Mouse (Mus musculus) fat pad, adult 2 months (tissue): Measurements from ENCODE around the gene Htra1.

Experiments used
- DNase-seq: peaks from one replicate; pipeline ENCODE4 v3.0.0-alpha.2; 2011; ENCODE audit warnings: low read depth, low spot score; ENCODE audit errors: extremely low read depth

The Htra1 gene

DNA sequence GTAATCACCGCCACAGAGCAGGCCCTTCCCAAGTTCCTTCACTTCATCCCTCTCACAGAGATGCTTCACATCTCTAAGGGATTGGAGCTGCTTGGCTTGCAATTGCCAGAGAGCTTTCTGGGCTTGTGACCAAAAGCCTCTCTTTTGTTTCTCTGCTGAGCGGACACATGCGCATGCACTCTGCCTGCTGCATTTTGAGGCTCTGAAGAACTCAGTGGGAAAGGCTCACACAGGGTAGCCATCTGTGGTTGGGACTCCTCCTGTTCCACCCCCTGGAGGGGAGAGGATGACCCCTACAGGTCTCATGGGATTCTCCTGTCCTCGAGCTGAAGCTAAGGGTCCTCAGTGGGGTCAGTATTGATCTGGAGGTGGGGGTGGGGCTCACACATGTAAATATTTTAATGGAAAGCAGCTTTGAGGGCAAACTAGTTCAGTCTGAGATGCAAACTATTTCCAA lies 30.0 kb downstream of the Htra1 start:
- no peak for DNase-seq

DNA sequence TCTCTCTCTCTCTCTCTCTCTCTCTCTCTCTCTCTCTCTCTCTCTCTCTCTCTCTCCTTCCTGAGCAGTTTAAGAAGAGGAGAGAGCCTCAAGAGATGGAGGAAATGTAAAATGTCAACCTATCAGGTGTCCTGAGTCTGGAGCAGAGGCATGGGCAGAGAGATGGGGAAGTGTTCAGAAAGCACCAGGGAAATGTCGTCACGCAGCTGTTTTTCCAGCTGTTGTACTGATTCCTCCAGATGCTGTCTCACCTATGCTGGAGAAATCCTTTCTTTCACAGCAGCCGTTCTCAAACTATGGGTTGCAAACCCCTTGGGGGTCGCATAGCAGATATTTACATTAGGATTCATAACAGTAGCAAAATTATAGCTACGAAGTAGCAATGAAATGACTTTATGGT lies 30.5 kb downstream of the Htra1 start:
- no peak for DNase-seq

DNA sequence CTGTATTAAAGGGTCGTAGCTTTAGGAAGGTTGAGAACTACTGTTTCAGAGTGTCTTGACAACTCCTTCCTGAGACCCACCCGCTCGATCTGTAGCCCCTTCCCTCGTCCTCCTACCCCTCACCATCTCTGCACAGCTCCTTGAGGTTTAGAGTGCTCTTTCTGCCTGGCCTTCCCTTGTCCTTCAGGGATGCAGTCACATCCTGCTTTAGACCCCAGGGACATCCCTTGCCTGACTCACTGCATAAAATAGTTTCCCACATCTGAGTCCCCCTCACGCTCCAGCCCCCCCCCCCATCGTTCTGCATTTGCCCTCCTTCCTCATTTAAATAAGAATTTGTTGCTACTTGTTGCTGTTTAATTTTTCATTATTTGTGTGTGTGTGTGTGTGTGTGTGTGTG lies 31.0 kb downstream of the Htra1 start:
- no peak for DNase-seq

DNA sequence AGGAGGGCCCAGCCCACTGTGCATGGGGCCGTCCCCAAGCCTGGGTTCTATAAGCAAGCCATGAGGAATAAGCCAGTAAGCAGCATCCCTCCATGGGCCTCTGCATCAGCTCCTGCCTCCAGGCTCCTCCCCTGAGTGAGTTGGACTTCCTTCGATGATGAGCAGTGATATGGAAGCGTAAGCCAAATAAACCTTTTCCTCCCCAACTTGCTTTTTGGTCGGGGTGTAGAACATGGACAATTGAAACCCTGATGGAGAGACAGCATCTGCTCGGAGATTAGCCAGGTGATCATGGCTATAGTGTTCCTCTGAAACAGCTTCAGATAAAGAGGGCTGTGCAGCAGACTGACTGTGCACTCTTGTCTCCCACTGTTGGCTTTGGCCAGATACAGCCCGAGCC lies 32.0 kb downstream of the Htra1 start:
- no peak for DNase-seq

DNA sequence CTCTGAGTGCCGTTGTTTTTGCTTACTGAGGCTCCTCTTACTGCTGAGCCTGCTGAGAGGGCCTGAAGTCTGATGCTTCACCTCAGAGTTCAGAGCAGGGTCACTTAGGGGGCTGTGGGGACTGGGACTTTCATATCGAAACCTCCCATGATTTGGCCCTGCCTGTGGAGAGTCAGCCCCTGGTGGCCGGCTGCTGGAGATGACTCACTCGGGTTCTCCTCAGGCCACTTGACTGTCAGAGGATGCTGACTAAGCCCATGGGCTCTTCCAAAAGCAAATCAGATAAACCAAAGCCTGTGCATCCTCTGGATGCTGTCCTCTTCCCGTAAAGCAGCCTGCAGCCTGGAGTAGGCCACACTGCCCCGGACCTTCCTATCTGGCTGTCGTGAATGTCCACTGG lies 32.6 kb downstream of the Htra1 start:
- DNase-seq: no peak

DNA sequence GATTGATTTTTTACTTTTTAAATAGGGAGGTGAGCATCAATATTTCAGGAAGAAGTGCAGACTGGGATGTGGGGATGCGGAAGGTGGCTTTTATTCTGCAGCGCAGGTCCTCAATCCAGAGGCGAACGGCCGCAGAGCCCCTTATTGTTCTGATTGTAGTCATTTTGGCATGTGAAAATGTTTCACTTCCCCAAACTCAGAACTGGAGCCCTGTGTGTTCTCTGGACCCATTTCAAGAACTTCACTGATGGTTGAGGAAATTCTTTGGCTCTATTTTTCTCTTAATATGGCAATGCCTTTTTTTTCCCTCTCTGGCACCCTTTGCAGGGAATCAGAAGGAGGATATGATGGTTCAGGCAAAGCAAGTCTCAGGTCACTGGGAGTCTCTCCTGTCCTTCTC lies 33.2 kb downstream of the Htra1 start:
- DNase-seq: no peak

DNA sequence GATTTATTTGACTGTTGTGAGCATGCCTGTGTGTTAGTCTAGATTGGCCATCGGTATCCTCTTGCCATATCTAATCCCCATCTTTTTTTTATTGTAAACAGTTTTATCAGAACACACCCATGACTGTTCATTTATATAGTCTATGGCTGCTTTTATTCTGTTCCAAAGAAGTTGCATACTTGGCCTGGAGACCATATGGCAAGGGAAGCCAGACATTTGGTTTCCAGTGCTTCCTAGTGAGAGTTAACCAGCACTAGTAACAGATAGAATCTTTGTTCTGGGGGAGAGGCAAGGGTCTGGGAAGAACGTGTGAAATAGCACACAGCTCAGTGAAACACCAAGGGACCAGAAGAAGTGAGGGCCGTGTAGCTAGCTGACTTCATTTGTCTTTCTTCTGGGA lies 33.6 kb downstream of the Htra1 start:
- no peak for DNase-seq

DNA sequence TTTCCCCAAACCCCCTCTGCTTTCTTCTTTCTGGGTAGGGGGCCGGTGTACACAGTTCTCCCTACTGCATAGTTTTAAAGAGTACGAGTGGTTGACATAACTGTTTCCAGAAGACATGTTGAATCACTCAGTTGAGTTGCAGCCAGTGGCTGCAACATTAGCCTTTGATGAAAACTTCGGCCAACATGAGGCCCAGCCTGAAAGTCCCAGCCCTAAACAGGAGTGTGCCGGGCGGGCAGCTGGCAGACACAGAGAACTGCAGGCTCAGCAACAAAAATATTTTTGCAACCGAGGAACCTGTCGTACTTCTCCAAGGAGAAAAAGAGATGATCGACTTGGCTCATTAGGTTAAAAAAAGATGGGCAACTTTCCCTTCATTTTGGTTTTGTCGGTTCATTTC lies 36.9 kb downstream of the Htra1 start:
- DNase-seq: no peak

DNA sequence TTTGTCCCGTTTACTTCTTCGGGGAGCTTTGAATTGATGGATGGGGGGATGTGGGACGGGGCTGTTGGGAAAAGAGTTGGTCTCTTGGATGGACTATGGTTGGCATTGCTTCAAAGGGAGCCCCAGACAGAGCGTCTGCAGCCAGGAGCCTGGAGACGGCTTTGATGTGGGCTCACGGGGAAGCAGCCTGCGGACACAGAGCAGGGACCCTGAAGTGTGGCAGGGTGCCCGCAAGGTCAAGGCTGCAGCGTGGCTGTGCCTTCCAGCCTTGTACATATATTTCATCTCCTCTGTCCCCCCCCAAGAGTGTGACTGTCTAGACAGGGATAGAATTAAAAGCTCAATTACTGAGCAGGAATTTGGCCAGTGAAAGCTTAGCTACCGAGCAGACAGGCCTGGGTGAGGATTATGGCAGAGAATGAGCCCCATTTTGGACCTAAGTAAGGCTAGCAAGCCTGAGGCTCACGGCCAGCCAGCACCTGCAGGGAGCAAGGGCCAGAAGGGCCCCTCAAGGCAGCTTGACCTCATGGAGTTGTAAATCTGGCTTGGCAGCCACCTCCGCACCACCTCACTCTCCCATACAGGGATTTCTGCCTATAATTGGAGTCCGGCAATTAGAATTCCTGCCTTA lies 40.5 kb downstream of the Htra1 start:
- no peak for DNase-seq

DNA sequence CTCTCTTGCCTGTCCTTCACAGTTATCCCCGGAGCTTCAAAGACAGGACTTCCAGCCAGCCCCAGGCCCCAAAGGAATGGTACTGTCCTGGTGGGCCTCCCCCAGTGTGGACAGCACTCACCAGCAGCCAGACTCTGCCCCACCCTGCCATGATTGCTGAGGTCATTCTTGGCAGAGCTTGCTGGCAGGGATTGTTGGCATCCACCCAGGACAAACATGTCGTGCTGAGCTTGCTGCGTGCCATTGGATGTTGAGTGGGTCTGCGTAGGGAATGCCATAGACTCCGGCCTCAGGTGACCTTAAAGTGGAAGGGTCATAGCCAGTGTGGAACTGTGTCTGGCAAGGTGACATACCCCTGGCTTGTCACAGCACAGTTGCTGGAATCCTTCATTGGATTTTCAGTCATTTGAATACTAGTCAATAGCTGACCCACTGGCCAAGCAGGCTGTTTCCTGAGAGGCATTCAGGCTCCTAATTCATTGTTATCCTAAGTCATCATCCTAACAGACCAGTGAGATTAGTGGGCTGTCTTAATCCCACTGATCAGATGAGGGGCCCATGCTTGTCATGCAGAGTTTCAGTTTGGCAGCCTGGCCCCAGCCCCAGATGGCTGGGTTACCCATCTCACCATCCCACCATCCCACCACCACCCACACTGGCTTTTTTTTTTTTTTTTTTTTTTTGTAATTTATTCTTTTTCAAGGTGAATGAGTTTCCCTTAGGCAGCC lies 42.0 kb downstream of the Htra1 start:
- DNase-seq: no peak

DNA sequence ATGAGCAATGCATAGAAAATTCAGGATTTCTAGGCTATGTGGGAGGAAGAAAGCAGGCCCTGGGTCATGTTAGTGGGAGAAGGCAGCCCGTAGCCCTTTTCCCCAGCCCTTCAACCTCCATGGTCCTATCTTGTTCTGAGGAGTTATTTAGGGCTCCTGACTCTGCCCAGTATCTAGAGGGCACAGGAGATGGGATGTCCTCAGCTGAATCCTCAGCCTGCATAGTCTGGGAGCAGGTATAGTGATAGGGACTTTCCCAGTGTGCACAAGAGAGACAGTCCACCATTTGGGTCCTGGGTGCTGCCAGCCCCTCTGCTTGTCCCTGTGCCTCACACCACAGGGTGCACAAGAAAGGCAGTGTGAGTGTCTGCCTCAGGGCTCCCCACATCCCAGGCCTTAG lies 42.6 kb downstream of the Htra1 start:
- DNase-seq: no peak

DNA sequence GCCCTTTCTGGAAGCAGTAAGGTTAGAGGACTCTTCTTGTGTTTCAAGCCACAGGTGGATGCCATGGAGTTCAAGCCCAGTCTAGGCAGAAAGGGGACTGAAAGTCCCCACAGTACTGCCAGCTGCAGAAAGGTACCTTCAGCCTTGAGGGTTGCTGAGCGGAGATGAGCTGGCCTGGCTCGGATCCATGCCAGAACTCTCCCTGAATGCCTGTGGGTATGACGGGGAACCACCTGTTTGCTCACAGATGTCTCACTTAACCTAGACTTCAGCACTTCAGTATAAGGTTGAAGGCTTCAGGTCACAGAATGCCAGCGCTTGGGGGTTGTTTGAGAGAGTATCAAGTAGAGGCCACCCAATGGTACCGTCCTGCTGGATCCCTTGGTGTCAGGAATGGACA lies 44.2 kb downstream of the Htra1 start:
- DNase-seq: no peak

DNA sequence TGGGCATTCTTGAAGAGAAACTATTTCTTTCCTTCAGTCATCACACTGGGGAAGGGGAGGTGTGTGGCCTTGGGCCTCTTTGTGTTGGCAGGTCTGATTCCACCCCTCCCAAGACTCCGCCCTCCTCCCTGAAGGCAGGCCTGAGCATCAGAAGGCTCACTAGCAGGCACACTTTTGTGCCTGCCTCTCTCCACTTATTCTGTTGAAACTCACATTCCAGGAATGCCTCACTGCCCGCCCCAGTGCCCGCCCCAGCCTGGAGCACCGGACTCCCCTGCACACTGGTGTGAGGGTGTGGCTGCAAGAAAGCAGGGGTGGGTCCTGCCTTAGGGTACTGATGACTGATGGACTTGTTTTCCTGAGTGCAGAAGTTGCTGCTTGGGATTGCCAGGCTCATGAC lies 46.5 kb downstream of the Htra1 start:
- DNase-seq: no peak

DNA sequence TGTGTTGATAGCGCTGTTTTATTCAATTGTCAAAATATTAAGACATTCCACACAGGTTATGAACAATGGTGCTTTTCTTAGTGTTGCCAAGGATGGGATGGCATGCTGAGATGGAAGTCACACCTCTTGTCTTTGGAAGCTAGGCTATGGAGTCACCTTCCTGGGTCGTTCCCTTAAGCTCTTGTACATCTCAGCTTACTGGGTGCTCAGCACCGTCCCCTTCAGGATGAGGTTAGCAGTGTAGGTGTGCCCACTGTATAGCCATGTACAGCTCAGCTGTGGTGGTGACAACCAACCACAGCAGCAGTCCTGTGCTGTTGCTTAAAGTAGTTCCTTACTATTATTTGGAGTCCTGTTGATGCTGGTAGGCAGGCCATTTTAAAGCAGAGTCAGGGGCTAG lies 47.0 kb downstream of the Htra1 start:
- no peak for DNase-seq

DNA sequence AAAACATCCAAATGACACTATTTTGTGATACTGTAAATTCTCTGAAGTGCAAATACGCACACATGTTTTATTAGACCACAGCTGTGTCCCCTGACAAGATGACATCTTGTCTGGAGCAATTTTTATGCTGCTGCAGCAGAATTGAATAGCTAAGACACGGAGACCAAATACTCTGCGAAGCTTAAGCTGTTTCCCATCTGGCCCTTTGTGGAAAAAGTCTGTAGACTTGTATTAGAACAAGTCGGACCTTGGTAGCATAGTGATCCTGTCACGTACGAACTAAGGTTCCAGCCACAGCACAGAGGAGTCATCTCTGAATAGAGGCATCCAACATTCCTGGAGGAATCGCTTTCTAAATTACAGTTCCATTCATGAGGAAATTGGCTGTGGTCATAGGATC lies 48.4 kb downstream of the Htra1 start:
- DNase-seq: no peak

DNA sequence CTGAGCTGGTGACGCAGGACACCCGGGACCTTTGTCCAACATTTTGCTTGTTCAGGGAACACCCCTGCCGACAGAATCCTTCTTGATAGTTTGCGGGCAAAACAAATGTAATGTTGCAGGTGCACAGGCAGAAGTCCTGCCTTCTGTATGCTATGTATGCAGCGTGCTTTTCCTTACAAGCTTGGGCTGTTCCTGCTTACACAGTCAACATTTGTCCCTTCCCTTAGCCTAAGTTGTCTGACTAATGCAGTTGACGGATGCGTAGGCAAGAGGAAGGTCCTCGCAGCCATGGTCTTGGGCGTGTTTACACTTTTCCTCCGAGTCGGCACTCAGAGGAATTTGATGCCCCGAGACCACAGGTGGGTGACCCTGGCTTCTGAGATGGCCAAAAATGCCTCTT lies 49.3 kb downstream of the Htra1 start:
- no peak for DNase-seq

DNA sequence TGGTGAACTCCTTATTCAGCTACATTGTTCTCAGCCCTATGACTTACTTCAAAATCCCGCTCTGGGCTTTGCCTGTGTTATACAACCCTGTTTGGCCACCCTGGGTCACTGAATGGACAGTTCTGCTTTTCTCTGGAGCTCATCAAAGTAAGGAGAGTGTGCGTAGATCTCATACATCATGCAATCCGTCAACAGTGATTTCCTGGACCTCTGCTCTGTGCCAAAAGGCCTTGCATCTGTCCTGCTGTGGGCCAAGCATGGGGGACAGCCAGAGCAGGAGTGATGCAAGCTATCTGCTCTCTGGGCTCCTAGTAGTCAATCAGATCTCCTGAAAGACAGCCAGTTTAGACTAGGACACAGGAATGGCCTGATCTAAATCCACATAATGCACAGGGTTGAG lies 49.8 kb downstream of the Htra1 start:
- no peak for DNase-seq

DNA sequence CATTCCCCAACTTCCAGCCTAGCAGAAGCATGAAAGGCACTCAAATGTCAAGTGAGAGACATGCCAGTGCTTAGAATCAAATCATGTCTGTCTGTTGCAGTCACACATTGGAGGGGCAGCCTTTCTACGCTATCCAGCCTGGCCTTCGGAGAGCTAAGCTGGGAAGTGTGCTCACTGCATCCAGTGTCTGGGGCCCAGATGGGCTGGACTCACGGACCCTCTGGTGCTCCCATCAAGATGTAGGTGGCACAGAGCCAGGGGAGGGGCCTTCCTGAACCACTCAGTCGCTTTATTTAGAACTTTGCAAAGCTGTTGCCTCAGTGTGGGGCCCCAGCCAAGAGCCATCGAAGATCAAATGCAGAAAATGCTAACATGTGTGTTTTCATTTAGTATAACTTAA lies 52.2 kb downstream of the Htra1 start:
- DNase-seq: no peak

DNA sequence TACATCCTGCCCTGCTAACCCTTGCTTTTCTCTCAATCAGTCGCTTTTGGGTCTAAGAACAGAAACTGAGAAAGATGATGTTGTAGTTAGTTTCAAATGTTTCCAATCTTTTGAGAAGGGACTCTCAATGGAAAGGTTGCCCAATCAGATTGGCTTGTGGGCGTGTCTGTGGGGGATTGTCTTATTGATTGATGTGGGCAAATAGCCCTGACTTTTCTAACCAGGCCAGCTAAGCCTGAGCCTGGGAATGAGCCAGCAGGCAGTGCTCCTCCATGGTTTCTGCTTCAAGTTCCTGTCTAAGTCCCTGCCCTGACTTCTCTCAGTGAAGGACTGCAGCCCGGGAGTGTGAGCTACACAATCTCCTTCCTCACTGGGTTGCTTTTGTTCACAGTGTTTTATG lies 53.5 kb downstream of the Htra1 start:
- no peak for DNase-seq

DNA sequence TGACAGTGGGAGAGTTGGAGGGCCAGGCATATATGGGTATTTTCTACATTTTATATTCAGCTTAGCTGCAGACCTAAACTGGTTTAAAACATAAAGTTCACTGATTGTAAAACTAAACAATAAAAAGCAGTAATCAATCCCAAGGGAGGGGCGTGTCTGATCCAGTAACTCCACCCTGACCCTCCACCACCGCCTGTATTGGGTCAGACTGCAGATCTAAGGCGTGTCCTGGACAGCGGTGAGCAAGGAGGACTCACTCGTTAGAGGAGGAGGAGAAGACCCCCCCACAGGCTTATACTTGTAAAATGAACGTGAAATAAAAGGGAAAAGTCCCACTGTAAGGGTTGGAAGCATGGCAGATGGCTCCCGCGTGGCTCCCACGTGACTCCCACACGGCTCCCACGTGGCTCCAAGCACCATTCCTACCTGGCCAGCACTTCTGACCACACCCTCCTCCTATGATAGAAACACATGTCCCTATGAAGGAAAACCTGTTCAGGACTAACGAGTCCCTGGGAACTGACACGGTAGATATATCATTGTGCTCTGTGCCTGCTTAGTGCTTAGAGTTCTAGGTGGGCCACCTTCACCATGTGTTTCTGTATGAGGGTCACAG lies 55.4 kb downstream of the Htra1 start:
- DNase-seq: no peak

DNA sequence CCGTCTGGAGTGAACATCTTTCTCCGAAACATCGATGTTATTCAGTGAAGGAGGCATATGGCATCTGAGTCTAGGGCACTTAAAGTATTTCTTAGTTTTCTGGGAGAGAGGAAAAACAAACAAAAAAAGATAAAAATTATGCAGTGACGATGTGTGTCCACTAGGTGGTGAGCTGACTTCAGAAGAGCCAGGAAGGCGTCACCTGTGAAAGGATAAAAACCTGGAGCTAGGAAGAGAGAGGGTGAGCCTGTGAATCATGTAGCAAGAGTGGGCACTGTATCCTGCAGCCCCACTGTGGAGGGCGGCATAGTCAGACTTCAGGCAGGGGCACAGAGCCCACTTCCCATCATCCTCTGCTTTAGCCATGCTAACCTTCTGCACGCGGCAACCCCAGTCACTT lies 58.0 kb downstream of the Htra1 start:
- DNase-seq: no peak

DNA sequence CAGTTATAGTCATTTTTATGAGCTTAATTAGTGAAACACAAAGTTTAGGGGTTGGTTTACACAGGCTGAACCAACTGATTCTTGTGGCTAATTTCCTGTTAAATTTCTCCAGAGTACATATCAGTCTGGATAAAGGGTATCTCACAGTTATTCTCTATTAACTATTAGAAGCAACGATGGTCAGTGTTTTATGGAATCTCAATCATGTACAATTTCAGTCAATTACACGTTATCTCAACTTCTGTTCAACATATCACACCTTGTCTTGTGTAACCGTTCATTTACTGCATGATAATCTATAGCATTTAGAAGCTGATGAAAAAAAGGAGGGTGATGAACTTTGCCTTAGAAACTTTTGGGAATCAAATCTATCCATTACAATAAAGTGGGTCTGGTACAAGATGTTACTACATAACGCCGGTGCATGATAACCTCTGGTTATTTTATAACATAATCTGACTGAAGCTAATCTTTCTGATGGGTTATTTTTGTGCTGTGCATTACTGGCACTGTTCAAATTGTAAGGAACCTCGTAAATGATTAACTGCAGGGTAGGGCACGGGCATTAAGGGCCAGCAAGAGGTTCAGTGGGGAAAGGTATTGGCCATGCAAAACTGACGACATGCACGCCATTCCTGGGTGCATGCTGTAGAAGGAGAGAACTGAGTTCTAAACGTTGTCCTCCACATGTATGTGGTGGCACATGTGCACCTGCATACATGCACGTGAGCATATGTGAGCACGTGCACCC lies 66.2 kb downstream of the Htra1 start:
- no peak for DNase-seq
